In genomic region chr12:113148381-113149035, GRCm38 (mm10) we compare ENCODE assay signal across 8 mouse cellular contexts. TPM values are rescaled to one million over a fixed set of nuclear protein-coding genes. Genes with fewer than 3 reads are reported as not detected.
DNase-seq lines count a peak whose midpoint lies in the region; ATAC-seq and TF ChIP-seq lines count a peak whose summit lies in the region.

No protein-coding gene starts in this region.

- TF ChIP-seq POLR2A in CH12.LX (IDR thresholded peaks at IDR 0.05; ENCODE audit: low read depth, low read length), result no peak
- TF ChIP-seq POLR2A in lung, adult 2 months (IDR thresholded peaks at IDR 0.05; ENCODE audit: borderline replicate concordance, extremely low read depth, low read depth, low read length), result no peak

- peak in 1 of 2 experiments; percentile 49; a peak in 2 of 4 replicates for TF ChIP-seq CTCF in CH12.LX (conservative IDR thresholded peaks at IDR 0.05 in 1 of 2, IDR thresholded peaks at IDR 0.05 in 1 of 2; ENCODE audit: low read depth in 2 of 2, low read length in 2 of 2)
- peak; percentile 41 for TF ChIP-seq CTCF in lung, adult 2 months (IDR thresholded peaks at IDR 0.05; ENCODE audit: insufficient read depth, low read length)

- peaks cover 0 to 6% of the 10 kb centered on the region in 2 experiments for H3K36me3 ChIP-seq in CH12.LX (replicated peaks in 1 of 2; ENCODE audit: control insufficient read depth in 1 of 2, insufficient read depth in 1 of 2, low read length in 1 of 2)
- H3K36me3 ChIP-seq in heart, embryonic 15.5 days, result peaks cover 23% of the 10 kb centered on the region

- dilution Hi-C loops in CH12.LX (cut with MboI; ENCODE audit: extremely low pct_ligation_motif_present, extremely low pct_unique_long_range_greater_than_20kb, low sequenced_read_pairs), result no loop called here

- no peaks in the 10 kb centered on the region for H3K9me3 ChIP-seq in CH12.LX (replicated peaks; ENCODE audit: low read length)
- H3K9me3 ChIP-seq in heart, embryonic 15.5 days (replicated peaks), result no peaks in the 10 kb centered on the region

- peak; percentile 57 for DNase-seq in cerebellum, adult 9-11 months
- no peak for DNase-seq in cerebellum, postnatal 25 days
- DNase-seq in CH12.LX (ENCODE audit: extremely low read depth), result no peak
- DNase-seq in lung, adult 2 months, result peak; percentile 48
- DNase-seq in left cerebral cortex, postnatal 14 days (ENCODE audit: low spot score in 2 of 2), result no peak
- DNase-seq in retina, embryonic 14.5 days (ENCODE audit: low spot score), result no peak

- H3K27me3 ChIP-seq in CH12.LX (replicated peaks), result peaks cover 57% of the 10 kb centered on the region
- no peaks in the 10 kb centered on the region for H3K27me3 ChIP-seq in heart, embryonic 15.5 days

- H3K9ac ChIP-seq in CH12.LX (ENCODE audit: insufficient read depth, low read depth), result no peak overlapping the region
- H3K9ac ChIP-seq in heart, embryonic 15.5 days, result no peak overlapping the region

- in situ Hi-C loops in CH12.LX (cut with MboI; ENCODE audit: low pct_ligation_motif_present, low pct_unique_long_range_greater_than_20kb, low sequenced_read_pairs), result no loop called here

- no peak for TF ChIP-seq EP300 in CH12.LX (IDR thresholded peaks at IDR 0.05; ENCODE audit: low read length)

- H3K4me1 ChIP-seq in CH12.LX (ENCODE audit: control insufficient read depth in 1 of 2, insufficient read depth in 2 of 2), result peaks cover 10 to 19% of the 10 kb centered on the region in 2 experiments
- peaks cover 95% of the 10 kb centered on the region for H3K4me1 ChIP-seq in heart, embryonic 15.5 days (replicated peaks)
- H3K4me1 ChIP-seq in lung, adult 2 months (ENCODE audit: control insufficient read depth, insufficient read depth, low read length), result peaks cover 56% of the 10 kb centered on the region

- no peak for TF ChIP-seq RAD21 in CH12.LX (IDR thresholded peaks at IDR 0.05; ENCODE audit: low read depth, low read length)

- ATAC-seq in heart, embryonic 15.5 days (replicated peaks; ENCODE audit: insufficient number of reproducible peaks, insufficient read depth, low FRiP score, low read depth), result no peak
- no peak for ATAC-seq in frontal cortex, adult (ENCODE audit: low TSS enrichment)

- H3K79me2 ChIP-seq in CH12.LX (replicated peaks; ENCODE audit: control insufficient read depth, extremely low read depth, insufficient read depth, poor library complexity, severe bottlenecking), result no peaks in the 10 kb centered on the region

- WGBS in heart, embryonic 15.5 days, result 42% methylated on average over 16 of the region's 16 CpGs
- WGBS in lung, adult 2 months, result 42% methylated on average over 16 of the region's 16 CpGs

- no peak overlapping the region for H3K4me2 ChIP-seq in CH12.LX (ENCODE audit: insufficient read depth, low read depth, poor library complexity, severe bottlenecking)
- no peak overlapping the region for H3K4me2 ChIP-seq in heart, embryonic 15.5 days

- intact Hi-C loops in left cerebral cortex, postnatal 14 days (cut with DNase I), result no loop called here

- H3K27ac ChIP-seq in CH12.LX (ENCODE audit: insufficient read depth, low read depth), result no peak overlapping the region
- peak overlapping the region; percentile 96; the same call in 1 of the 2 replicates for H3K27ac ChIP-seq in heart, embryonic 15.5 days

- no peak overlapping the region for H3K4me3 ChIP-seq in CH12.LX (replicated peaks in 1 of 3; ENCODE audit: low read depth in 2 of 3, low read length in 2 of 3, poor library complexity in 1 of 3)
- H3K4me3 ChIP-seq in heart, embryonic 15.5 days, result no peak overlapping the region
- H3K4me3 ChIP-seq in lung, adult 2 months (replicated peaks; ENCODE audit: extremely low read depth, low read depth, low read length), result no peak overlapping the region

TF ChIP-seq in CH12.LX, 34 proteins besides CTCF, POLR2A, EP300 and RAD21:
- no peak for TF ChIP-seq POLR2AphosphoS2 (IDR thresholded peaks at IDR 0.05; ENCODE audit: low read depth, low read length)
- TF ChIP-seq SMC3 (IDR thresholded peaks at IDR 0.05; ENCODE audit: low read depth, low read length), result peak; percentile 25; the same call in 1 of the 2 replicates

RNA-seq across cellular contexts. Expression of gene Crip1, which starts 2.4 kb away (rescaled TPM):
- 61.5 and 77.2 TPM in 2 replicates for total RNA-seq in CH12.LX (2012; rRNA removed)
- 1.6 and 2.0 TPM in 2 replicates for total RNA-seq in CH12.LX (2014; rRNA removed)
- polyA plus RNA-seq in CH12.LX (2012; ENCODE audit: insufficient read length, low read depth), result 1.6 and 2.8 TPM in 2 replicates
- 646 and 685 TPM in 2 replicates for polyA plus RNA-seq in heart, embryonic 15.5 days (2015; fragmentation: Nextera tagmentation; extraction: Ambion mirVana)
- polyA plus RNA-seq in lung, adult 2 months (2012; rRNA removed), result 746 and 1,492 TPM in 2 replicates
- total RNA-seq in left cerebral cortex, postnatal 14 days (2021), result 10 to 100 TPM; 12.7 to 13.0 TPM

RNA-seq across cellular contexts. Expression of gene Tedc1, which starts 7.7 kb away (rescaled TPM):
- total RNA-seq in CH12.LX (2012; rRNA removed) (14.0 and 16.2 TPM in 2 replicates), CH12.LX (2014; rRNA removed) (5.4 and 6.4 TPM in 2 replicates)
- 9.0 and 9.8 TPM in 2 replicates for polyA plus RNA-seq in CH12.LX (2012; ENCODE audit: insufficient read length, low read depth)
- polyA plus RNA-seq in heart, embryonic 15.5 days (2015; fragmentation: Nextera tagmentation; extraction: Ambion mirVana), result 15.4 and 31.7 TPM in 2 replicates
- polyA plus RNA-seq in lung, adult 2 months (2012; rRNA removed), result 2.9 and 4.2 TPM in 2 replicates
- total RNA-seq in left cerebral cortex, postnatal 14 days (2021), result 1 to 10 TPM; 1.7 to 1.8 TPM

RNA-seq across cellular contexts. Expression of gene Crip2, which starts 8.5 kb away (rescaled TPM):
- total RNA-seq in CH12.LX (2012; rRNA removed) (6.8 and 7.7 TPM in 2 replicates), CH12.LX (2014; rRNA removed) (0.16 TPM in 1 of 2 replicates, not detected in the other)
- 0.89 and 1.9 TPM in 2 replicates for polyA plus RNA-seq in CH12.LX (2012; ENCODE audit: insufficient read length, low read depth)
- 1,571 and 1,711 TPM in 2 replicates for polyA plus RNA-seq in heart, embryonic 15.5 days (2015; fragmentation: Nextera tagmentation; extraction: Ambion mirVana)
- 1,334 and 1,488 TPM in 2 replicates for polyA plus RNA-seq in lung, adult 2 months (2012; rRNA removed)
- total RNA-seq in left cerebral cortex, postnatal 14 days (2021), result 100 to 1,000 TPM; 199 to 200 TPM

RNA-seq across cellular contexts. Expression of gene Tmem121, which starts 37.2 kb away (rescaled TPM):
- total RNA-seq in CH12.LX (2012; rRNA removed), result not detected in 2 replicates
- total RNA-seq in CH12.LX (2014; rRNA removed), result not detected in 2 replicates
- not detected in 2 replicates for polyA plus RNA-seq in CH12.LX (2012; ENCODE audit: insufficient read length, low read depth)
- polyA plus RNA-seq in heart, embryonic 15.5 days (2015; fragmentation: Nextera tagmentation; extraction: Ambion mirVana), result 2.0 and 7.8 TPM in 2 replicates
- polyA plus RNA-seq in lung, adult 2 months (2012; rRNA removed), result 0.52 and 0.60 TPM in 2 replicates
- 10 to 100 TPM; 28.3 to 35.6 TPM for total RNA-seq in left cerebral cortex, postnatal 14 days (2021)

RNA-seq across cellular contexts. Expression of gene Mta1, which starts 50.4 kb away (rescaled TPM):
- total RNA-seq in CH12.LX (2012; rRNA removed), result 29.5 and 39.4 TPM in 2 replicates
- 11.5 and 12.7 TPM in 2 replicates for total RNA-seq in CH12.LX (2014; rRNA removed)
- 68.6 and 76.7 TPM in 2 replicates for polyA plus RNA-seq in CH12.LX (2012; ENCODE audit: insufficient read length, low read depth)
- polyA plus RNA-seq in heart, embryonic 15.5 days (2015; fragmentation: Nextera tagmentation; extraction: Ambion mirVana), result 11.3 and 11.4 TPM in 2 replicates
- 77.4 and 85.3 TPM in 2 replicates for polyA plus RNA-seq in lung, adult 2 months (2012; rRNA removed)
- 10 to 100 TPM; 92.7 to 95.9 TPM for total RNA-seq in left cerebral cortex, postnatal 14 days (2021)

Comparison
In these comparisons a context has a peak if more than half of its experiments do, and no peak if none do; other contexts are left out.
1. DNase-seq: peak in cerebellum, adult 9-11 months (single experiment) and lung, adult 2 months (single experiment); none in cerebellum, postnatal 25 days (0 of 2), CH12.LX (single experiment), left cerebral cortex, postnatal 14 days (0 of 2) and retina, embryonic 14.5 days (single experiment).
2. RNA of gene Crip1, which starts 2.4 kb away (polyA plus RNA-seq): 746 to 1,492 TPM in lung, adult 2 months and 646 to 685 TPM in heart, embryonic 15.5 days; 1.6 to 2.8 TPM in CH12.LX; every median in the first group is over 100 times any median in the second.
3. RNA of gene Crip2, which starts 8.5 kb away (polyA plus RNA-seq): 1,571 to 1,711 TPM in heart, embryonic 15.5 days and 1,334 to 1,488 TPM in lung, adult 2 months; 0.89 to 1.9 TPM in CH12.LX; every median in the first group is over 100 times any median in the second.